Mouse (Mus musculus) heart, postnatal 4 days (tissue): Measurements from ENCODE around the gene Cd81. TPM values are rescaled to one million over a fixed set of nuclear protein-coding genes. Genes with fewer than 3 reads are reported as not detected.

Experiments used
- DNase-seq: peaks from one replicate; pipeline ENCODE4 v3.0.0; 2021
- total RNA-seq, 2 experiments: library from RNA; stranded (reverse); gene quantifications; 2 replicates each; pipeline ENCODE4 v1.2.3; 2021

The Cd81 gene
- total RNA-seq, result 100 to 1,000 TPM; 600 to 620 TPM

- peak; percentile 95 for DNase-seq
Measured at GRCm38 (mm10) chr7:143052626-143053007, at the start of gene Cd81. Cd81 (plus strand) TSS chr7:143052739.

- no peak for DNase-seq
Measured at GRCm38 (mm10) chr7:143004727-143005343, 47.7 kb upstream of the Cd81 start, which contains the start of gene Tspan32. Tspan32 (plus strand) TSS chr7:143005046.

- no peak for DNase-seq
Measured at GRCm38 (mm10) chr7:143005344-143006096, 47.0 kb upstream of the Cd81 start.

- DNase-seq, result no peak
Measured at GRCm38 (mm10) chr7:143006097-143006755, 46.3 kb upstream of the Cd81 start.

- DNase-seq, result peak; percentile 8
Measured at GRCm38 (mm10) chr7:143006756-143007598, 45.6 kb upstream of the Cd81 start.

GRCm38 (mm10) chr7:143007599-143008369 is 44.8 kb upstream of the Cd81 start:
- peak; percentile 99 for DNase-seq

GRCm38 (mm10) chr7:143008370-143008926 is 44.1 kb upstream of the Cd81 start:
- peak; percentile 69 for DNase-seq

GRCm38 (mm10) chr7:143008996-143009665 is 43.4 kb upstream of the Cd81 start:
- DNase-seq, result peak; percentile 71

- no peak for DNase-seq
Measured at GRCm38 (mm10) chr7:143009996-143010395, 42.5 kb upstream of the Cd81 start.

- no peak for DNase-seq
Measured at GRCm38 (mm10) chr7:143011226-143011625, 41.3 kb upstream of the Cd81 start.

GRCm38 (mm10) chr7:143012230-143012875 is 40.2 kb upstream of the Cd81 start:
- peak; percentile 66 for DNase-seq

- DNase-seq, result peak; percentile 84
Measured at GRCm38 (mm10) chr7:143013420-143014178, 38.9 kb upstream of the Cd81 start.

GRCm38 (mm10) chr7:143014862-143015659 is 37.5 kb upstream of the Cd81 start:
- DNase-seq, result peak; percentile 78

GRCm38 (mm10) chr7:143015755-143016423 is 36.6 kb upstream of the Cd81 start:
- DNase-seq, result peak; percentile 91

- DNase-seq, result peak; percentile 16
Measured at GRCm38 (mm10) chr7:143016424-143017142, 36.0 kb upstream of the Cd81 start.

- DNase-seq, result no peak
Measured at GRCm38 (mm10) chr7:143017181-143017580, 35.4 kb upstream of the Cd81 start.

GRCm38 (mm10) chr7:143020040-143020439 is 32.5 kb upstream of the Cd81 start:
- no peak for DNase-seq
